Mouse (Mus musculus): ENCODE data around the gene Bag5. TPM values are rescaled to one million over a fixed set of nuclear protein-coding genes. Genes with fewer than 3 reads are reported as not detected.

The Bag5 gene
- polyA plus RNA-seq, 1 experiment from 2014 or later, result 42.9 TPM

- peak; percentile 14; the same call in 1 of the 2 replicates for ATAC-seq (replicated peaks; ENCODE audit: extremely low read depth, insufficient read depth, low FRiP score)
- H3K36me3 ChIP-seq (ENCODE audit: control insufficient read depth, insufficient read depth), result 0 out of 2 replicates have a peak, but pooled peaks cover 4% of the 10 kb centered on the region
- peak overlapping the region; percentile 88 for H3K9ac ChIP-seq (ENCODE audit: low read length)
- peak overlapping the region; percentile 97 for H3K4me2 ChIP-seq (ENCODE audit: low read depth, low read length)
- H3K4me3 ChIP-seq (ENCODE audit: low read length), result peak overlapping the region; percentile 98
- H3K4me1 ChIP-seq (ENCODE audit: control insufficient read depth, insufficient read depth, low read length), result peaks cover 50% of the 10 kb centered on the region
- no peaks in the 10 kb centered on the region; the same call in 1 of the 2 replicates for H3K27me3 ChIP-seq (ENCODE audit: control insufficient read depth, insufficient read depth, low read length)
- H3K27ac ChIP-seq (ENCODE audit: low read length), result peak overlapping the region; percentile 100
- H3K9me3 ChIP-seq (replicated peaks; ENCODE audit: control insufficient read depth, low read length), result no peaks in the 10 kb centered on the region
- WGBS, result 19% methylated on average over 5 of the region's 5 CpGs
Observed at GRCm38 (mm10) chr12:111677421-111677820, 35.6 kb downstream of the Bag5 start.

- H3K27me3 ChIP-seq (ENCODE audit: control insufficient read depth, insufficient read depth, low read length), result no peaks in the 10 kb centered on the region; the same call in 1 of the 2 replicates
- H3K9ac ChIP-seq (ENCODE audit: low read length), result no peak overlapping the region
- no peak overlapping the region for H3K27ac ChIP-seq (ENCODE audit: low read length)
- H3K4me1 ChIP-seq (ENCODE audit: control insufficient read depth, insufficient read depth, low read length), result peaks cover 48% of the 10 kb centered on the region
- 75% methylated on average over 6 of the region's 6 CpGs for WGBS
- H3K4me3 ChIP-seq (ENCODE audit: low read length), result no peak overlapping the region
- no peaks in the 10 kb centered on the region for H3K9me3 ChIP-seq (replicated peaks; ENCODE audit: control insufficient read depth, low read length)
- ATAC-seq (replicated peaks; ENCODE audit: extremely low read depth, insufficient read depth, low FRiP score), result no peak
- H3K36me3 ChIP-seq (ENCODE audit: control insufficient read depth, insufficient read depth), result 0 out of 2 replicates have a peak, but pooled peaks cover 4% of the 10 kb centered on the region
- H3K4me2 ChIP-seq (ENCODE audit: low read depth, low read length), result no peak overlapping the region
Observed at GRCm38 (mm10) chr12:111675797-111676580, 37.1 kb downstream of the Bag5 start.

- H3K9ac ChIP-seq (ENCODE audit: low read length), result no peak overlapping the region
- H3K27ac ChIP-seq (ENCODE audit: low read length), result no peak overlapping the region
- no peak overlapping the region for H3K4me2 ChIP-seq (ENCODE audit: low read depth, low read length)
- H3K4me3 ChIP-seq (ENCODE audit: low read length), result no peak overlapping the region
- H3K9me3 ChIP-seq (replicated peaks; ENCODE audit: control insufficient read depth, low read length), result no peaks in the 10 kb centered on the region
- no peak for ATAC-seq (replicated peaks; ENCODE audit: extremely low read depth, insufficient read depth, low FRiP score)
- 21% methylated on average over 2 of the region's 2 CpGs for WGBS
- H3K27me3 ChIP-seq (ENCODE audit: control insufficient read depth, insufficient read depth, low read length), result no peaks in the 10 kb centered on the region; the same call in 1 of the 2 replicates
- peaks cover 56% of the 10 kb centered on the region for H3K4me1 ChIP-seq (ENCODE audit: control insufficient read depth, insufficient read depth, low read length)
- no peaks in the 10 kb centered on the region for H3K36me3 ChIP-seq (ENCODE audit: control insufficient read depth, insufficient read depth)
Observed at GRCm38 (mm10) chr12:111674850-111675486, 38.1 kb downstream of the Bag5 start.

GRCm38 (mm10) chr12:111672581-111672980 lies 40.5 kb downstream of the Bag5 start:
- no peak for ATAC-seq (replicated peaks; ENCODE audit: extremely low read depth, insufficient read depth, low FRiP score)
- no peak overlapping the region for H3K27ac ChIP-seq (ENCODE audit: low read length)
- no peaks in the 10 kb centered on the region for H3K36me3 ChIP-seq (ENCODE audit: control insufficient read depth, insufficient read depth)
- H3K9me3 ChIP-seq (replicated peaks; ENCODE audit: control insufficient read depth, low read length), result no peaks in the 10 kb centered on the region
- H3K4me1 ChIP-seq (ENCODE audit: control insufficient read depth, insufficient read depth, low read length), result peaks cover 56% of the 10 kb centered on the region
- H3K9ac ChIP-seq (ENCODE audit: low read length), result peak overlapping the region; percentile 82
- peak overlapping the region; percentile 76 for H3K4me3 ChIP-seq (ENCODE audit: low read length)
- WGBS, result 13% methylated on average over 12 of the region's 12 CpGs
- H3K4me2 ChIP-seq (ENCODE audit: low read depth, low read length), result peak overlapping the region; percentile 98
- no peaks in the 10 kb centered on the region; the same call in 1 of the 2 replicates for H3K27me3 ChIP-seq (ENCODE audit: control insufficient read depth, insufficient read depth, low read length)

GRCm38 (mm10) chr12:111672176-111672575 lies 40.9 kb downstream of the Bag5 start, which contains the start of gene Ckb:
Gene Ckb (minus strand): TSS chr12:111672338.
- Histone ChIP-seq H3K9ac (ENCODE audit: low read length) (peak within 1 kb of the TSS; percentile 82), H3K36me3 (ENCODE audit: control insufficient read depth, insufficient read depth) (no peaks in the 10 kb centered on the region), H3K4me2 (ENCODE audit: low read depth, low read length) (peak within 1 kb of the TSS; percentile 98), H3K4me3 (ENCODE audit: low read length) (peak within 1 kb of the TSS; percentile 76), H3K9me3 (replicated peaks; ENCODE audit: control insufficient read depth, low read length) (no peaks in the 10 kb centered on the region), H3K27me3 (ENCODE audit: control insufficient read depth, insufficient read depth, low read length) (no peaks in the 10 kb centered on the region; the same call in 1 of the 2 replicates), H3K4me1 (ENCODE audit: control insufficient read depth, insufficient read depth, low read length) (peaks cover 52% of the 10 kb centered on the region), H3K27ac (ENCODE audit: low read length) (peak within 1 kb of the TSS; percentile 51; the same call in 1 of the 2 replicates)
- WGBS, result under 1% methylated on average over 31 of the region's 31 CpGs
- ATAC-seq (replicated peaks; ENCODE audit: extremely low read depth, insufficient read depth, low FRiP score), result peak; percentile 58

GRCm38 (mm10) chr12:111671431-111671902 lies 41.6 kb downstream of the Bag5 start:
- H3K4me1 ChIP-seq (ENCODE audit: control insufficient read depth, insufficient read depth, low read length), result peaks cover 47% of the 10 kb centered on the region
- peak overlapping the region; percentile 98 for H3K4me2 ChIP-seq (ENCODE audit: low read depth, low read length)
- no peak for ATAC-seq (replicated peaks; ENCODE audit: extremely low read depth, insufficient read depth, low FRiP score)
- H3K9me3 ChIP-seq (replicated peaks; ENCODE audit: control insufficient read depth, low read length), result no peaks in the 10 kb centered on the region
- WGBS, result under 1% methylated on average over 34 of the region's 34 CpGs
- peak overlapping the region; percentile 51; the same call in 1 of the 2 replicates for H3K27ac ChIP-seq (ENCODE audit: low read length)
- peak overlapping the region; percentile 76 for H3K4me3 ChIP-seq (ENCODE audit: low read length)
- H3K9ac ChIP-seq (ENCODE audit: low read length), result peak overlapping the region; percentile 82
- H3K27me3 ChIP-seq (ENCODE audit: control insufficient read depth, insufficient read depth, low read length), result no peaks in the 10 kb centered on the region; the same call in 1 of the 2 replicates
- H3K36me3 ChIP-seq (ENCODE audit: control insufficient read depth, insufficient read depth), result no peaks in the 10 kb centered on the region

GRCm38 (mm10) chr12:111670976-111671375 lies 42.1 kb downstream of the Bag5 start:
- Histone ChIP-seq H3K36me3 (ENCODE audit: control insufficient read depth, insufficient read depth) (no peaks in the 10 kb centered on the region), H3K4me2 (ENCODE audit: low read depth, low read length) (peak overlapping the region; percentile 98), H3K4me1 (ENCODE audit: control insufficient read depth, insufficient read depth, low read length) (peaks cover 52% of the 10 kb centered on the region), H3K27ac (ENCODE audit: low read length) (no peak overlapping the region), H3K27me3 (ENCODE audit: control insufficient read depth, insufficient read depth, low read length) (no peaks in the 10 kb centered on the region; the same call in 1 of the 2 replicates), H3K4me3 (ENCODE audit: low read length) (peak overlapping the region; percentile 76), H3K9me3 (replicated peaks; ENCODE audit: control insufficient read depth, low read length) (no peaks in the 10 kb centered on the region), H3K9ac (ENCODE audit: low read length) (peak overlapping the region; percentile 82)
- 4% methylated on average over 35 of the region's 35 CpGs for WGBS
- no peak for ATAC-seq (replicated peaks; ENCODE audit: extremely low read depth, insufficient read depth, low FRiP score)

- Histone ChIP-seq H3K9me3 (replicated peaks; ENCODE audit: control insufficient read depth, low read length) (no peaks in the 10 kb centered on the region), H3K9ac (ENCODE audit: low read length) (peak overlapping the region; percentile 82), H3K36me3 (ENCODE audit: control insufficient read depth, insufficient read depth) (no peaks in the 10 kb centered on the region), H3K27ac (ENCODE audit: low read length) (no peak overlapping the region), H3K4me2 (ENCODE audit: low read depth, low read length) (peak overlapping the region; percentile 98), H3K4me3 (ENCODE audit: low read length) (peak overlapping the region; percentile 76), H3K4me1 (ENCODE audit: control insufficient read depth, insufficient read depth, low read length) (peaks cover 57% of the 10 kb centered on the region), H3K27me3 (ENCODE audit: control insufficient read depth, insufficient read depth, low read length) (no peaks in the 10 kb centered on the region; the same call in 1 of the 2 replicates)
- 21% methylated on average over 27 of the region's 29 CpGs for WGBS
- ATAC-seq (replicated peaks; ENCODE audit: extremely low read depth, insufficient read depth, low FRiP score), result no peak
Observed at GRCm38 (mm10) chr12:111670371-111670971, 42.6 kb downstream of the Bag5 start.

All from heart, embryonic 16.5 days (tissue).